Mouse (Mus musculus): ENCODE measurements around the gene Pawr.

Gene Pawr

GRCm38 (mm10) chr10:108453561-108453960 is 121.6 kb downstream of the Pawr start:
- ChIA-PET POLR2A (interaction anchor here (0.6 to 3.6 kb wide), 9 partner anchors 21 to 288 kb away, joined by 3 to 26 read pairs (median 7); partner anchors contain the start of gene Pawr (in 1 of the 4)), CTCF (interaction anchor here in 3 of 4 experiments (0.6 to 1.1 kb wide), 3 partner anchors 8 to 283 kb away, joined by 3 read pairs; no protein-coding TSS in a partner anchor)

- POLR2A ChIA-PET: interaction anchor here in 2 of 4 experiments (0.6 to 2.4 kb wide), 13 partner anchors 9 to 162 kb away, joined by 3 to 11 read pairs (median 4); partner anchors contain the start of gene Pawr (in 1 of the 2)
- CTCF ChIA-PET: interaction anchor here (0.5 to 1.4 kb wide), 8 partner anchors 8 to 156 kb away, joined by 3 to 7 read pairs (median 3); no protein-coding TSS in a partner anchor
These were observed 122.8 kb downstream of the Pawr start for GRCm38 (mm10) chr10:108454691-108455117.

- ChIA-PET POLR2A (interaction anchor here in 2 of 4 experiments (0.6 to 2.4 kb wide), 13 partner anchors 9 to 163 kb away, joined by 3 to 11 read pairs (median 4); partner anchors contain the start of gene Pawr (in 1 of the 2)), CTCF (interaction anchor here (0.5 to 1.4 kb wide), 7 partner anchors 8 to 157 kb away, joined by 3 to 7 read pairs (median 3); no protein-coding TSS in a partner anchor)
These were observed 123.3 kb downstream of the Pawr start for GRCm38 (mm10) chr10:108455204-108455603.

- POLR2A ChIA-PET: interaction anchor here in 2 of 4 experiments (0.6 to 2.4 kb wide), 7 partner anchors 9 to 163 kb away, joined by 3 to 11 read pairs (median 6); no protein-coding TSS in a partner anchor
- CTCF ChIA-PET: interaction anchor here in 2 of 4 experiments (0.6 to 1.4 kb wide), 4 partner anchors 10 to 676 kb away, joined by 3 to 7 read pairs (median 4); no protein-coding TSS in a partner anchor
These were observed 124.0 kb downstream of the Pawr start for GRCm38 (mm10) chr10:108455883-108456282.

GRCm38 (mm10) chr10:108457054-108457453 is 125.1 kb downstream of the Pawr start:
- ChIA-PET CTCF (interaction anchor here in 1 of 4 experiments (0.7 kb wide), 1 partner anchor 159 kb away, joined by 5 read pairs; no protein-coding TSS in a partner anchor), POLR2A (interaction anchor here in 1 of 4 experiments (1.0 to 1.6 kb wide), 3 partner anchors 10 to 164 kb away, joined by 3 to 11 read pairs (median 6); no protein-coding TSS in a partner anchor)

- ChIA-PET POLR2A (interaction anchor here in 3 of 4 experiments (0.6 to 1.0 kb wide), 3 partner anchors 134 to 163 kb away, joined by 3 to 5 read pairs (median 3); no protein-coding TSS in a partner anchor), CTCF (interaction anchor here in 3 of 4 experiments (0.6 to 1.2 kb wide), 6 partner anchors 16 to 606 kb away, joined by 3 to 7 read pairs (median 3); no protein-coding TSS in a partner anchor)
These were observed 129.9 kb downstream of the Pawr start for GRCm38 (mm10) chr10:108461862-108462261.
